8 mouse cellular contexts compared by ENCODE assay signal in the genomic region with DNA sequence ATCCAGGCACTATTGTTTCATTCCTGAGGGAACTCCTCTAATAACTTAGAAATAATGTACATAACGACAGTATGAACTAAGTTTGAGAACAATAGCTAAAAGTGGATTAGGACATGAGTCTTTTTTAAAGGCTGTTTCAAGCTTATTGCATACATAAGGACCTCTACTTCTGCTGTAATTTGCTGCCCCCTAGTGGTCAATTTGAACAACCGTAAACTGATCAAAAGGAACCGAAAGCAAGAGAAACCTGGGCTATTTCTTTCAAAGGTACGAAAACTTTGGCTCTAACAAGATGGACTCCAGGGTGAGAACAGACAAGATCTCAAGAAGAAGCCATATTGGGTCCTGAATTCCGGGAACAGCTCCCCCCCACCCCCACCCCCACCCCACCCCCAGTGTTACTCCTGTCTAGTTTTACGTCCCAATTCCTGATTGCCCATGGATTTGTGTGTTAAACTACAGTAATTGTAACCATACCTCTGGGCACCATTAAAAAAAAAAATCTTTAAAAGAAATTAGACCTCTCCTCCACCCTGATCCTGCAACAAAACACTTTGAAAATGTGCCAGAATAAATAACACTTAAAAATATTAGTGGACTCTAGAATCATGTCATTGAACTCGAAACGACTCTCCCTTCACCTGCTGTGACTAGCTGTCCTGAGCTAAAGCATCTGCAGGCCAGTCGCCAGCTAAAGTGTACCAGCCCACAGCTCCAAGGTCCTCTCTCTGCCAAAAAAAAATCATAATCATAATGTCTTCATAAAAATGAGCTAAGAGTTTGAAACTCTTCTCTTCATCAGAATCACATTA. TPM values are rescaled to one million over a fixed set of nuclear protein-coding genes. Genes with fewer than 3 reads are reported as not detected.
DNase-seq lines count a peak whose midpoint lies in the region; ATAC-seq lines count a peak whose summit lies in the region.

No protein-coding gene starts in this region.

- intact Hi-C loops in left cerebral cortex, postnatal 14 days (cut with DNase I): loop anchor here (2.0 to 5.0 kb wide), 2 partner anchors 154 to 317 kb away; no protein-coding TSS in a partner anchor

- H3K9me3 ChIP-seq in stomach, embryonic 14.5 days (ENCODE audit: control insufficient read depth, low read depth, low read length): no peaks in the 10 kb centered on the region

- 20% methylated on average over 9 of the region's 9 CpGs for WGBS in stomach, embryonic 14.5 days

- no peaks in the 10 kb centered on the region for H3K4me1 ChIP-seq in stomach, embryonic 14.5 days (ENCODE audit: control insufficient read depth, insufficient read depth, low read length)

- H3K4me2 ChIP-seq in stomach, embryonic 14.5 days (replicated peaks; ENCODE audit: low read depth, low read length): no peak overlapping the region

- H3K36me3 ChIP-seq in stomach, embryonic 14.5 days (ENCODE audit: control insufficient read depth, insufficient read depth, low read length): no peaks in the 10 kb centered on the region

- H3K27me3 ChIP-seq in stomach, embryonic 14.5 days (ENCODE audit: control insufficient read depth, insufficient read depth, low read length): no peaks in the 10 kb centered on the region

- H3K27ac ChIP-seq in stomach, embryonic 14.5 days (ENCODE audit: low read length): peak overlapping the region; percentile 84; the same call in 1 of the 2 replicates

- H3K9ac ChIP-seq in stomach, embryonic 14.5 days (replicated peaks; ENCODE audit: low read depth, low read length): no peak overlapping the region

- H3K4me3 ChIP-seq in stomach, embryonic 14.5 days (ENCODE audit: low read depth, low read length): no peak overlapping the region; the same call in 1 of the 2 replicates

- peak; percentile 30 to 32 for DNase-seq in urinary bladder, postnatal 36 days (ENCODE audit: low spot score in 2 of 2)
- no peak for DNase-seq in urinary bladder, postnatal 4 days (ENCODE audit: low spot score in 2 of 2)
- DNase-seq in cerebellum, adult 9-10 months: peak; percentile 71
- DNase-seq in forelimb bud, embryonic 11.5 days (ENCODE audit: low read depth, low spot score): peak; percentile 82
- DNase-seq in left cerebral cortex, postnatal 14 days (ENCODE audit: low spot score in 2 of 2): peak; percentile 66 to 76
- peak; percentile 79 for DNase-seq in mesoderm, embryonic 11.5 days (ENCODE audit: low read depth, low spot score)

- ATAC-seq in inflammation-experienced regulatory T-cells, adult 6 months: peak; percentile 90
- peak; percentile 78; the same call in 1 of the 2 replicates for ATAC-seq in stomach, embryonic 14.5 days (ENCODE audit: insufficient number of reproducible peaks, insufficient read depth, low FRiP score, low read depth)

RNA-seq across cellular contexts. Expression of a gene that starts 17.4 kb away (rescaled TPM):
- polyA plus RNA-seq in inflammation-experienced regulatory T-cells, adult 6 months (2017; shearing (Covaris generic)): 10 to 100 TPM; 21.5 to 33.8 (median 23.1) TPM
- 100 to 1,000 TPM; 150 to 156 TPM for total RNA-seq in left cerebral cortex, postnatal 14 days (2021)
- 93.1 and 93.2 TPM in 2 replicates for polyA plus RNA-seq in stomach, embryonic 14.5 days (2014; fragmentation: Nextera tagmentation; extraction: Ambion mirVana)

RNA-seq across cellular contexts. Expression of a gene that starts 22.3 kb away (rescaled TPM):
- not detected for polyA plus RNA-seq in inflammation-experienced regulatory T-cells, adult 6 months (2017; shearing (Covaris generic))
- total RNA-seq in left cerebral cortex, postnatal 14 days (2021): not detected
- polyA plus RNA-seq in stomach, embryonic 14.5 days (2014; fragmentation: Nextera tagmentation; extraction: Ambion mirVana): not detected in 2 replicates

RNA-seq across cellular contexts. Expression of a gene that starts 29.9 kb away (rescaled TPM):
- not detected for polyA plus RNA-seq in inflammation-experienced regulatory T-cells, adult 6 months (2017; shearing (Covaris generic))
- total RNA-seq in left cerebral cortex, postnatal 14 days (2021): not detected
- not detected in 2 replicates for polyA plus RNA-seq in stomach, embryonic 14.5 days (2014; fragmentation: Nextera tagmentation; extraction: Ambion mirVana)

RNA-seq across cellular contexts. Expression of a gene that starts 39.6 kb away (rescaled TPM):
- polyA plus RNA-seq in inflammation-experienced regulatory T-cells, adult 6 months (2017; shearing (Covaris generic)): not detected
- not detected for total RNA-seq in left cerebral cortex, postnatal 14 days (2021)
- not detected in 2 replicates for polyA plus RNA-seq in stomach, embryonic 14.5 days (2014; fragmentation: Nextera tagmentation; extraction: Ambion mirVana)

RNA-seq across cellular contexts. Expression of a gene that starts 55.4 kb away (rescaled TPM):
- polyA plus RNA-seq in inflammation-experienced regulatory T-cells, adult 6 months (2017; shearing (Covaris generic)): not detected
- not detected for total RNA-seq in left cerebral cortex, postnatal 14 days (2021)
- not detected in 2 replicates for polyA plus RNA-seq in stomach, embryonic 14.5 days (2014; fragmentation: Nextera tagmentation; extraction: Ambion mirVana)

Comparison
In these comparisons a context has a peak if more than half of its experiments do, and no peak if none do; other contexts are left out.
1. DNase-seq: peak in urinary bladder, postnatal 36 days (2 of 2), cerebellum, adult 9-10 months (single experiment), forelimb bud, embryonic 11.5 days (single experiment), left cerebral cortex, postnatal 14 days (2 of 2) and mesoderm, embryonic 11.5 days (single experiment); none in urinary bladder, postnatal 4 days (0 of 2).